Mouse (Mus musculus): ENCODE measurements around the gene Inpp5a. TPM values are rescaled to one million over a fixed set of nuclear protein-coding genes. Genes with fewer than 3 reads are reported as not detected.
A peak's percentile ranks its signal among the peaks of the same experiment; 100 is the strongest.

Gene Inpp5a
- polyA plus RNA-seq, 1 experiment from 2014 or later, result 34.1 TPM

GRCm38 (mm10) chr7:139498038-139498625 lies 109.2 kb downstream of the Inpp5a start:
- Histone ChIP-seq H3K4me3 (no peak overlapping the region), H3K9me3 (no peaks in the 10 kb centered on the region), H3K27ac (no peak overlapping the region), H3K4me2 (replicated peaks) (no peak overlapping the region), H3K4me1 (no peaks in the 10 kb centered on the region; the same call in 1 of the 2 replicates), H3K9ac (no peak overlapping the region), H3K36me3 (no peaks in the 10 kb centered on the region), H3K27me3 (no peaks in the 10 kb centered on the region)
- ATAC-seq (ENCODE audit: insufficient number of reproducible peaks, insufficient read depth, low FRiP score, low TSS enrichment), result no peak
- WGBS, result 68% methylated on average over 19 of the region's 19 CpGs

GRCm38 (mm10) chr7:139504064-139504463 lies 115.2 kb downstream of the Inpp5a start:
- Histone ChIP-seq H3K27me3 (no peaks in the 10 kb centered on the region), H3K9me3 (no peaks in the 10 kb centered on the region), H3K4me2 (replicated peaks) (no peak overlapping the region), H3K9ac (no peak overlapping the region), H3K4me3 (no peak overlapping the region), H3K27ac (no peak overlapping the region), H3K4me1 (no peaks in the 10 kb centered on the region), H3K36me3 (no peaks in the 10 kb centered on the region)
- 84% methylated on average over 7 of the region's 7 CpGs for WGBS
- no peak for ATAC-seq (ENCODE audit: insufficient number of reproducible peaks, insufficient read depth, low FRiP score, low TSS enrichment)

- H3K4me2 ChIP-seq (replicated peaks), result no peak overlapping the region
- no peak overlapping the region for H3K4me3 ChIP-seq
- no peaks in the 10 kb centered on the region for H3K9me3 ChIP-seq
- no peak overlapping the region for H3K27ac ChIP-seq
- H3K36me3 ChIP-seq, result no peaks in the 10 kb centered on the region
- no peak for ATAC-seq (ENCODE audit: insufficient number of reproducible peaks, insufficient read depth, low FRiP score, low TSS enrichment)
- no peaks in the 10 kb centered on the region for H3K27me3 ChIP-seq
- H3K9ac ChIP-seq, result no peak overlapping the region
- H3K4me1 ChIP-seq, result no peaks in the 10 kb centered on the region
- 77% methylated on average over 9 of the region's 9 CpGs for WGBS
Measured at GRCm38 (mm10) chr7:139506677-139507412, 117.9 kb downstream of the Inpp5a start.

- WGBS, result 89% methylated on average over 4 of the region's 4 CpGs
Measured at GRCm38 (mm10) chr7:139508938-139509337, 120.0 kb downstream of the Inpp5a start.

GRCm38 (mm10) chr7:139515959-139516660 lies 127.2 kb downstream of the Inpp5a start:
- no peak for ATAC-seq (ENCODE audit: insufficient number of reproducible peaks, insufficient read depth, low FRiP score, low TSS enrichment)
- Histone ChIP-seq H3K4me3 (no peak overlapping the region), H3K4me1 (0 out of 2 replicates have a peak, but pooled peaks cover 5% of the 10 kb centered on the region), H3K27ac (no peak overlapping the region), H3K9ac (no peak overlapping the region), H3K9me3 (no peaks in the 10 kb centered on the region), H3K27me3 (no peaks in the 10 kb centered on the region), H3K4me2 (replicated peaks) (no peak overlapping the region), H3K36me3 (peaks cover 9% of the 10 kb centered on the region)
- 74% methylated on average over 13 of the region's 13 CpGs for WGBS

More at GRCm38 (mm10) chr7:139508938-139509337, 120.0 kb downstream of the Inpp5a start:
- Histone ChIP-seq H3K27me3 (no peaks in the 10 kb centered on the region), H3K4me3 (no peak overlapping the region), H3K9me3 (no peaks in the 10 kb centered on the region), H3K9ac (no peak overlapping the region), H3K4me1 (no peaks in the 10 kb centered on the region), H3K4me2 (replicated peaks) (no peak overlapping the region), H3K27ac (no peak overlapping the region), H3K36me3 (no peaks in the 10 kb centered on the region)
- no peak for ATAC-seq (ENCODE audit: insufficient number of reproducible peaks, insufficient read depth, low FRiP score, low TSS enrichment)

- no peak overlapping the region for H3K4me2 ChIP-seq (replicated peaks)
- H3K9me3 ChIP-seq, result no peaks in the 10 kb centered on the region
- 0 out of 2 replicates have a peak, but pooled peaks cover 5% of the 10 kb centered on the region for H3K4me1 ChIP-seq
- H3K9ac ChIP-seq, result no peak overlapping the region
- no peak overlapping the region for H3K4me3 ChIP-seq
- 94% methylated on average over 5 of the region's 5 CpGs for WGBS
- H3K27ac ChIP-seq, result no peak overlapping the region
- no peak for ATAC-seq (ENCODE audit: insufficient number of reproducible peaks, insufficient read depth, low FRiP score, low TSS enrichment)
- H3K36me3 ChIP-seq, result peaks cover 9% of the 10 kb centered on the region
- no peaks in the 10 kb centered on the region for H3K27me3 ChIP-seq
Measured at GRCm38 (mm10) chr7:139516661-139517016, 127.7 kb downstream of the Inpp5a start.

- WGBS, result 63% methylated on average over 3 of the region's 3 CpGs
- Histone ChIP-seq H3K4me1 (0 out of 2 replicates have a peak, but pooled peaks cover 5% of the 10 kb centered on the region), H3K4me3 (no peak overlapping the region), H3K9me3 (no peaks in the 10 kb centered on the region), H3K4me2 (replicated peaks) (no peak overlapping the region), H3K27ac (no peak overlapping the region), H3K9ac (no peak overlapping the region), H3K27me3 (no peaks in the 10 kb centered on the region), H3K36me3 (peaks cover 9% of the 10 kb centered on the region)
- ATAC-seq (ENCODE audit: insufficient number of reproducible peaks, insufficient read depth, low FRiP score, low TSS enrichment), result no peak
Measured at GRCm38 (mm10) chr7:139518352-139518751, 129.4 kb downstream of the Inpp5a start.

GRCm38 (mm10) chr7:139528309-139529076 lies 139.6 kb downstream of the Inpp5a start:
- WGBS, result 28% methylated on average over 15 of the region's 15 CpGs
- no peaks in the 10 kb centered on the region for H3K27me3 ChIP-seq
- H3K4me3 ChIP-seq, result no peak overlapping the region
- H3K27ac ChIP-seq, result no peak overlapping the region
- H3K9me3 ChIP-seq, result no peaks in the 10 kb centered on the region
- ATAC-seq (ENCODE audit: insufficient number of reproducible peaks, insufficient read depth, low FRiP score, low TSS enrichment), result peak; percentile 19; the same call in 1 of the 2 replicates
- no peak overlapping the region for H3K9ac ChIP-seq
- H3K4me1 ChIP-seq, result no peaks in the 10 kb centered on the region
- H3K36me3 ChIP-seq, result peaks cover 23% of the 10 kb centered on the region; the same call in 1 of the 2 replicates
- no peak overlapping the region for H3K4me2 ChIP-seq (replicated peaks)

GRCm38 (mm10) chr7:139529208-139529607 lies 140.3 kb downstream of the Inpp5a start:
- H3K27ac ChIP-seq, result no peak overlapping the region
- H3K9me3 ChIP-seq, result no peaks in the 10 kb centered on the region
- no peak overlapping the region for H3K4me2 ChIP-seq (replicated peaks)
- no peak overlapping the region for H3K4me3 ChIP-seq
- no peaks in the 10 kb centered on the region for H3K4me1 ChIP-seq
- no peak for ATAC-seq (ENCODE audit: insufficient number of reproducible peaks, insufficient read depth, low FRiP score, low TSS enrichment)
- peaks cover 19% of the 10 kb centered on the region; the same call in 1 of the 2 replicates for H3K36me3 ChIP-seq
- H3K27me3 ChIP-seq, result no peaks in the 10 kb centered on the region
- H3K9ac ChIP-seq, result no peak overlapping the region

- WGBS, result 43% methylated on average over 16 of the region's 16 CpGs
- Histone ChIP-seq H3K4me1 (no peaks in the 10 kb centered on the region), H3K27ac (no peak overlapping the region), H3K9me3 (no peaks in the 10 kb centered on the region), H3K27me3 (no peaks in the 10 kb centered on the region), H3K4me3 (no peak overlapping the region), H3K4me2 (replicated peaks) (no peak overlapping the region), H3K9ac (no peak overlapping the region), H3K36me3 (peaks cover 9% of the 10 kb centered on the region; the same call in 1 of the 2 replicates)
- ATAC-seq (ENCODE audit: insufficient number of reproducible peaks, insufficient read depth, low FRiP score, low TSS enrichment), result no peak
Measured at GRCm38 (mm10) chr7:139530591-139531427, 141.9 kb downstream of the Inpp5a start.

GRCm38 (mm10) chr7:139531428-139531801 lies 142.5 kb downstream of the Inpp5a start:
- H3K9ac ChIP-seq, result no peak overlapping the region
- 64% methylated on average over 4 of the region's 4 CpGs for WGBS
- H3K4me1 ChIP-seq, result no peaks in the 10 kb centered on the region
- ATAC-seq (ENCODE audit: insufficient number of reproducible peaks, insufficient read depth, low FRiP score, low TSS enrichment), result no peak
- H3K4me3 ChIP-seq, result no peak overlapping the region
- H3K36me3 ChIP-seq, result peaks cover 7% of the 10 kb centered on the region; the same call in 1 of the 2 replicates
- H3K27ac ChIP-seq, result no peak overlapping the region
- no peaks in the 10 kb centered on the region for H3K9me3 ChIP-seq
- H3K4me2 ChIP-seq (replicated peaks), result no peak overlapping the region
- no peaks in the 10 kb centered on the region for H3K27me3 ChIP-seq

All from embryonic facial prominence, embryonic 12.5 days (tissue).